Mouse (Mus musculus) forebrain, embryonic 15.5 days (tissue): Measurements from ENCODE around the gene Adgrl4. TPM values are rescaled to one million over a fixed set of nuclear protein-coding genes. Genes with fewer than 3 reads are reported as not detected.
A peak's percentile ranks its signal among the peaks of the same experiment; 100 is the strongest.

ENCODE experiments used
- ATAC-seq: fragments of 200-750 bp; cut with Nextera tagmentation; replicated peaks from 2 replicates; pipeline ENCODE4 v1.8.0; 2017; ENCODE audit warnings: mild to moderate bottlenecking, moderate TSS enrichment, moderate library complexity
- H3K27ac ChIP-seq: fragments of 300-500 bp; sonication (generic); replicated peaks from 2 replicates; pipeline ENCODE4 v1.5.1; 2015; ENCODE audit warnings: mild to moderate bottlenecking, inconsistent platforms
- H3K27me3 ChIP-seq: fragments of 300-500 bp; sonication (generic); 2 replicates; pipeline ENCODE4 v1.6.1; 2015; ENCODE audit warnings: inconsistent platforms
- H3K36me3 ChIP-seq: fragments of 300-500 bp; sonication (generic); 2 replicates; pipeline ENCODE4 v1.6.1; 2015; ENCODE audit warnings: mild to moderate bottlenecking, inconsistent platforms
- H3K4me1 ChIP-seq: fragments of 300-500 bp; sonication (generic); 2 replicates; pipeline ENCODE4 v1.6.1; 2015; ENCODE audit warnings: inconsistent platforms
- H3K4me2 ChIP-seq: fragments of 300-500 bp; sonication (generic); replicated peaks from 2 replicates; pipeline ENCODE4 v1.6.1; 2015; ENCODE audit warnings: mild to moderate bottlenecking, inconsistent platforms
- H3K4me3 ChIP-seq: fragments of 300-500 bp; sonication (generic); 2 replicates; pipeline ENCODE4 v1.5.1; 2015; ENCODE audit warnings: mild to moderate bottlenecking, inconsistent platforms
- H3K9ac ChIP-seq: fragments of 300-500 bp; sonication (generic); replicated peaks from 2 replicates; pipeline ENCODE4 v1.6.1; 2015; ENCODE audit warnings: mild to moderate bottlenecking, inconsistent platforms
- H3K9me3 ChIP-seq: fragments of 300-500 bp; sonication (generic); 2 replicates; pipeline ENCODE4 v1.6.1; 2016; ENCODE audit warnings: inconsistent platforms
- WGBS: fragments of 180-500 bp; shearing (Covaris S2); methylation state at CpG from one replicate; pipeline ENCODE4 v1.1.7; 2015; ENCODE audit warnings: mixed read lengths; 5-methylcytosine and 5-hydroxymethylcytosine counted together
- polyA plus RNA-seq: library from polyadenylated mRNA; unstranded; fragments of >200 nt; fragmentation: Nextera tagmentation; extraction: Ambion mirVana; gene quantifications from 2 replicates; pipeline ENCODE4 v1.2.1, GENCODE M21; 2015

Gene Adgrl4
- polyA plus RNA-seq, 1 experiment from 2014 or later = 10.8 TPM

- Histone ChIP-seq H3K27ac (no peak overlapping the region), H3K9ac (no peak overlapping the region), H3K9me3 (no peaks in the 10 kb centered on the region), H3K4me3 (no peak overlapping the region), H3K36me3 (no peaks in the 10 kb centered on the region), H3K4me2 (no peak overlapping the region), H3K4me1 (peaks cover 4% of the 10 kb centered on the region; the same call in 1 of the 2 replicates), H3K27me3 (no peaks in the 10 kb centered on the region)
- no peak for ATAC-seq
- WGBS = 92% methylated on average over 3 of the region's 3 CpGs
Observed at GRCm38 (mm10) chr3:151547182-151547581, 109.5 kb downstream of the Adgrl4 start.

- ATAC-seq = peak; percentile 98
- no peak overlapping the region for H3K9ac ChIP-seq
Observed at GRCm38 (mm10) chr3:151551002-151551401, 113.3 kb downstream of the Adgrl4 start.

GRCm38 (mm10) chr3:151556635-151557034, 118.9 kb downstream of the Adgrl4 start:
- H3K36me3 ChIP-seq = no peaks in the 10 kb centered on the region
- 91% methylated on average over 2 of the region's 2 CpGs for WGBS
- ATAC-seq = no peak
- H3K9me3 ChIP-seq = no peaks in the 10 kb centered on the region
- H3K4me1 ChIP-seq = no peaks in the 10 kb centered on the region
- no peak overlapping the region for H3K4me3 ChIP-seq
- no peak overlapping the region for H3K9ac ChIP-seq
- H3K27ac ChIP-seq = no peak overlapping the region
- no peak overlapping the region for H3K4me2 ChIP-seq
- no peaks in the 10 kb centered on the region for H3K27me3 ChIP-seq

More at GRCm38 (mm10) chr3:151551002-151551401, 113.3 kb downstream of the Adgrl4 start:
- Histone ChIP-seq H3K27me3 (no peaks in the 10 kb centered on the region), H3K4me1 (peaks cover 4% of the 10 kb centered on the region; the same call in 1 of the 2 replicates), H3K4me3 (no peak overlapping the region), H3K4me2 (no peak overlapping the region), H3K27ac (peak overlapping the region; percentile 25), H3K9me3 (no peaks in the 10 kb centered on the region), H3K36me3 (no peaks in the 10 kb centered on the region)
- 20% methylated on average over 5 of the region's 5 CpGs for WGBS

- Histone ChIP-seq H3K4me2 (no peak overlapping the region), H3K36me3 (no peaks in the 10 kb centered on the region), H3K4me1 (no peaks in the 10 kb centered on the region), H3K9me3 (no peaks in the 10 kb centered on the region), H3K4me3 (no peak overlapping the region), H3K27ac (no peak overlapping the region), H3K27me3 (no peaks in the 10 kb centered on the region), H3K9ac (no peak overlapping the region)
- ATAC-seq = no peak
- WGBS = 82% methylated on average over 2 of the region's 2 CpGs
Observed at GRCm38 (mm10) chr3:151557125-151557524, 119.4 kb downstream of the Adgrl4 start.

GRCm38 (mm10) chr3:151557607-151558006, 119.9 kb downstream of the Adgrl4 start:
- Histone ChIP-seq H3K9ac (no peak overlapping the region), H3K9me3 (no peaks in the 10 kb centered on the region), H3K27ac (no peak overlapping the region), H3K4me1 (no peaks in the 10 kb centered on the region), H3K27me3 (no peaks in the 10 kb centered on the region), H3K4me3 (no peak overlapping the region), H3K36me3 (no peaks in the 10 kb centered on the region), H3K4me2 (no peak overlapping the region)
- WGBS = 77% methylated on average over 5 of the region's 5 CpGs
- ATAC-seq = no peak

GRCm38 (mm10) chr3:151558374-151558773, 120.7 kb downstream of the Adgrl4 start:
- Histone ChIP-seq H3K27ac (no peak overlapping the region), H3K36me3 (no peaks in the 10 kb centered on the region), H3K4me1 (no peaks in the 10 kb centered on the region), H3K27me3 (no peaks in the 10 kb centered on the region), H3K9me3 (no peaks in the 10 kb centered on the region), H3K9ac (no peak overlapping the region), H3K4me3 (no peak overlapping the region), H3K4me2 (no peak overlapping the region)
- no peak for ATAC-seq
- 73% methylated on average over 4 of the region's 4 CpGs for WGBS

GRCm38 (mm10) chr3:151565664-151566621, 128.3 kb downstream of the Adgrl4 start:
- Histone ChIP-seq H3K9ac (no peak overlapping the region), H3K4me3 (no peak overlapping the region), H3K27ac (peak overlapping the region; percentile 68), H3K4me2 (no peak overlapping the region), H3K36me3 (no peaks in the 10 kb centered on the region), H3K4me1 (peaks cover 5% of the 10 kb centered on the region; the same call in 1 of the 2 replicates), H3K27me3 (no peaks in the 10 kb centered on the region), H3K9me3 (no peaks in the 10 kb centered on the region)
- ATAC-seq = peak; percentile 73
- 50% methylated on average over 16 of the region's 16 CpGs for WGBS

- H3K4me3 ChIP-seq = no peak overlapping the region
- H3K36me3 ChIP-seq = no peaks in the 10 kb centered on the region
- no peak overlapping the region for H3K27ac ChIP-seq
- no peaks in the 10 kb centered on the region for H3K9me3 ChIP-seq
- H3K4me1 ChIP-seq = peaks cover 5% of the 10 kb centered on the region; the same call in 1 of the 2 replicates
- no peaks in the 10 kb centered on the region for H3K27me3 ChIP-seq
- no peak overlapping the region for H3K4me2 ChIP-seq
- H3K9ac ChIP-seq = no peak overlapping the region
- peak; percentile 27; the same call in 1 of the 2 replicates for ATAC-seq
- 52% methylated on average over 5 of the region's 5 CpGs for WGBS
Observed at GRCm38 (mm10) chr3:151566629-151567028, 128.9 kb downstream of the Adgrl4 start.

- WGBS = 5% methylated on average over 3 of the region's 3 CpGs
- Histone ChIP-seq H3K4me2 (no peak overlapping the region), H3K4me3 (no peak overlapping the region), H3K27ac (no peak overlapping the region), H3K4me1 (peaks cover 5% of the 10 kb centered on the region; the same call in 1 of the 2 replicates), H3K9ac (no peak overlapping the region), H3K36me3 (no peaks in the 10 kb centered on the region), H3K27me3 (no peaks in the 10 kb centered on the region), H3K9me3 (no peaks in the 10 kb centered on the region)
- 0 out of 2 replicates have a peak, but pooled peaks have one; percentile 21 for ATAC-seq
Observed at GRCm38 (mm10) chr3:151567541-151567940, 129.9 kb downstream of the Adgrl4 start.

- H3K27me3 ChIP-seq = no peaks in the 10 kb centered on the region
- H3K27ac ChIP-seq = no peak overlapping the region
- H3K4me2 ChIP-seq = no peak overlapping the region
- no peak overlapping the region for H3K9ac ChIP-seq
- no peaks in the 10 kb centered on the region for H3K36me3 ChIP-seq
- no peak overlapping the region for H3K4me3 ChIP-seq
- ATAC-seq = no peak
- 85% methylated on average over 5 of the region's 5 CpGs for WGBS
- H3K4me1 ChIP-seq = no peaks in the 10 kb centered on the region
- no peaks in the 10 kb centered on the region for H3K9me3 ChIP-seq
Observed at GRCm38 (mm10) chr3:151572089-151572488, 134.4 kb downstream of the Adgrl4 start.

GRCm38 (mm10) chr3:151575292-151575691, 137.6 kb downstream of the Adgrl4 start:
- no peaks in the 10 kb centered on the region for H3K36me3 ChIP-seq
- no peaks in the 10 kb centered on the region for H3K27me3 ChIP-seq
- H3K4me1 ChIP-seq = no peaks in the 10 kb centered on the region
- H3K9me3 ChIP-seq = no peaks in the 10 kb centered on the region
- no peak overlapping the region for H3K4me2 ChIP-seq
- no peak overlapping the region for H3K4me3 ChIP-seq
- ATAC-seq = no peak
- H3K9ac ChIP-seq = no peak overlapping the region
- 73% methylated on average over 7 of the region's 7 CpGs for WGBS
- H3K27ac ChIP-seq = no peak overlapping the region

- no peaks in the 10 kb centered on the region for H3K9me3 ChIP-seq
- H3K36me3 ChIP-seq = no peaks in the 10 kb centered on the region
- H3K4me2 ChIP-seq = no peak overlapping the region
- no peak overlapping the region for H3K27ac ChIP-seq
- 56% methylated on average over 3 of the region's 3 CpGs for WGBS
- no peak overlapping the region for H3K9ac ChIP-seq
- H3K4me3 ChIP-seq = no peak overlapping the region
- no peak for ATAC-seq
- no peaks in the 10 kb centered on the region for H3K4me1 ChIP-seq
- H3K27me3 ChIP-seq = no peaks in the 10 kb centered on the region
Observed at GRCm38 (mm10) chr3:151576155-151576554, 138.5 kb downstream of the Adgrl4 start.
